Mouse (Mus musculus): ENCODE data around the gene Ccdc24. TPM values are rescaled to one million over a fixed set of nuclear protein-coding genes. Genes with fewer than 3 reads are reported as not detected.
A peak's percentile ranks its signal among the peaks of the same experiment; 100 is the strongest.

The Ccdc24 gene
- polyA plus RNA-seq, 1 experiment from 2014 or later = 1.7 TPM

DNA sequence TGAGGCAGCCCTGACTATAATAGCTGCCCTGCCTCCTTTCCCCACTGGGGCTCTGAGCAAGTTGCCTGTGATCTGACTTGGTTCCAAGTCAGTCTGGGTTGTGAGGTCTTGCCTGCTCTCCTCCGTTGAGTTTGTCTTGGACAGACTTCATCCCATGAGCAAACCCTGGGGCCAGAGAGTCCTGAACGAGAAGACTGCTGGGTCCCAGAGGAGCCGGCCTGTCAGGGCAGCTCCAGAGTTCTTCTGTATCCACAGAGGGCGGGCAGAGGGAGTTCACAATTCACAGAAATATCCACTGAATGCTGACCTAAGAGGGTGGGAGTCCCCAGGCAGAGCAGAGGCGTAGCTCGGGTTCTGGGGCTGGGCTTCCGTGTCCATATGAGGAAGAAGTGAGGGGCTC, 21.5 kb downstream of the Ccdc24 start:
- Histone ChIP-seq H3K27me3 (replicated peaks) (0 out of 2 replicates have a peak, but pooled peaks cover 12% of the 10 kb centered on the region), H3K4me3 (no peak overlapping the region), H3K4me1 (peaks cover 50% of the 10 kb centered on the region), H3K9me3 (replicated peaks) (no peaks in the 10 kb centered on the region), H3K27ac (peak overlapping the region; percentile 33; the same call in 1 of the 2 replicates), H3K9ac (no peak overlapping the region), H3K36me3 (peaks cover 100% of the 10 kb centered on the region), H3K4me2 (no peak overlapping the region)
- no peak for ATAC-seq
- 80% methylated on average over 7 of the region's 7 CpGs for WGBS (ENCODE audit: insufficient replicate concordance)

DNA sequence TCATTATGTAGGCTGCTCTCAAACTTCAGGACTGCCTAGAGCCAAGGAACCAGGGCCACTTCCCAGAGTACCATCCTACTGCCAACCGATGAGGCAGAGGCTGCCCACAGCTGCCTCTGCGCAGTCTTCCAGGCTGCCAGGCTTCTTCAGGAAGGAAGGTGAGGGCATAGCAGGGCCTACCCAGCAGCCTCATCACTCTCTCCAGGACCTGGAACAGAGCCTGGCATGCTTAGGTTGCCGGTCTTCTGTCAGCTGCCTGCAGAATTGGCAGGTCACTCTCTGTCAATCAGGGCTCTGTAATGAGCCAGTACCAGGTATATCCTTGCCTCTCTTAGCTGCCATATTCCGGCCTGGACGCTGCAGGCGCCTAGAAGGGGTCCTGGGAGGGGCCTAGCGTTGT, 22.2 kb downstream of the Ccdc24 start:
- H3K4me1 ChIP-seq = peaks cover 50% of the 10 kb centered on the region
- H3K9ac ChIP-seq = no peak overlapping the region
- no peak for ATAC-seq
- H3K4me3 ChIP-seq = no peak overlapping the region
- H3K36me3 ChIP-seq = peaks cover 100% of the 10 kb centered on the region
- 0 out of 2 replicates have a peak overlapping the region, but pooled peaks have one; percentile 15 for H3K27ac ChIP-seq
- no peak overlapping the region for H3K4me2 ChIP-seq
- 87% methylated on average over 7 of the region's 7 CpGs for WGBS (ENCODE audit: insufficient replicate concordance)
- H3K9me3 ChIP-seq (replicated peaks) = no peaks in the 10 kb centered on the region
- 0 out of 2 replicates have a peak, but pooled peaks cover 12% of the 10 kb centered on the region for H3K27me3 ChIP-seq (replicated peaks)

DNA sequence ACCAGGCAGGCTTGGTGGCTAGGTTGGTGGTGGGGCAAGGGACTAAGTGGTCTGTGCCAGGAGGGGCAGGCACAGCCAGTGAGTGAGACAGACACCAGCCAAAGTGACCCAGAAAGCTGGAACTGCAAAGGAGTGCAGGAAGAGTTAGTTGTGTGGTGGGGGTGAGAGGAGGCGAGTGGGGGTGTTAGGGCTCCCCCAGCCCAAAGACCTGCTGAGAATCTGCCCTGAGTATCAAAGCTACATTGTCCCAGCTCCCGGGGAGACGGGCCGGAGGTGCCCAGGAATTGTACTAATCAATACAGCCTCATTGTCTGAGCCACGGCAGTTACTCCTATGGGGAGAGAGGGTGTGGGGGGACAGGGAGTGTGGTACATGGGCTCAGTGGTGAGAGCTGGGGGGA, 22.9 kb downstream of the Ccdc24 start:
- Histone ChIP-seq H3K9me3 (replicated peaks) (no peaks in the 10 kb centered on the region), H3K27ac (no peak overlapping the region), H3K4me1 (peaks cover 50% of the 10 kb centered on the region), H3K36me3 (peaks cover 100% of the 10 kb centered on the region), H3K9ac (no peak overlapping the region), H3K27me3 (replicated peaks) (0 out of 2 replicates have a peak, but pooled peaks cover 12% of the 10 kb centered on the region), H3K4me2 (no peak overlapping the region), H3K4me3 (no peak overlapping the region)
- 88% methylated on average over 5 of the region's 5 CpGs for WGBS (ENCODE audit: insufficient replicate concordance)
- ATAC-seq = no peak

DNA sequence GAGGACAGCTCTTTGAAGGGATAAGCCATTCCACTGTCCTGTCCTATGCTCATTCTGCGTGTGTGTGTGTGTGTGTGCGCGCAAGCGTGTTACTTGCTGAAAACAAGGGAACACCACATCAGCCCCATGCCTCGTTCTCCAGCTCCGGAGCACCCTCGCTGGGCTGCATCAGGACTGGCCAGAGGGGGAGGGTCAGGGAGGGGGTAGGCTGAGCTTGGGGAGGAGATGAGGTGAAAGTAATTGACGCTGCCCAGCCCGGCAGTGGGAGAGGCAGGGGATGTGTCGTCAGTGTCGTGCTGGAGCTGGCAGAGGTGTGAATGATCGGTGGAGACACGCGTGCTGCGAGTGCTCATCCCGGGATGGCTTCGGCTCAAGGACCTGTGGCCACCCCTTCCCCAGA, 23.3 kb downstream of the Ccdc24 start:
- H3K27ac ChIP-seq = no peak overlapping the region
- no peak overlapping the region for H3K4me3 ChIP-seq
- WGBS (ENCODE audit: insufficient replicate concordance) = 77% methylated on average over 17 of the region's 17 CpGs
- peaks cover 50% of the 10 kb centered on the region for H3K4me1 ChIP-seq
- no peak overlapping the region for H3K9ac ChIP-seq
- H3K4me2 ChIP-seq = no peak overlapping the region
- H3K36me3 ChIP-seq = peaks cover 100% of the 10 kb centered on the region
- no peak for ATAC-seq
- H3K9me3 ChIP-seq (replicated peaks) = no peaks in the 10 kb centered on the region
- H3K27me3 ChIP-seq (replicated peaks) = 0 out of 2 replicates have a peak, but pooled peaks cover 12% of the 10 kb centered on the region

DNA sequence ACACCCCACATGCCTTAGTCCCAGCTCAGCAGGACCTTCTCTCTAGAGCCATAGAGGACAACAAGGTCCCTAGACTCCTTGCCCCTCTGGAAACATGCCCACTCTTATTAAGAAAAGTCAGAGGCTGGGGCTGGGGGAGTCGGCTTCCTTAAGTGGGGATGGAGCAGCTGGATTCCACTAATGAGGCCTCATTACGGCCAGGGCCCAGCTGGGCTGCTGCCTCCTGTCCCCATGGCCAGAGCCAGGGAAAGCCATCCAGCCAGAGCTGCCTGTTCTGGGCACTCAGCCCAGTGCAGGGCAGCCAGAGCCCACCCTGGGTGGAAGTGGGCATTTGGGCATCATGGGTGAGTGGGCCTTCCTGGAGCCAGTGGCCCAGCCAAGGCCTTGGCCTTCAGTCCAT, 25.3 kb downstream of the Ccdc24 start:
- no peak for ATAC-seq
- Histone ChIP-seq H3K27ac (peak overlapping the region; percentile 48; the same call in 1 of the 2 replicates), H3K4me3 (no peak overlapping the region), H3K27me3 (replicated peaks) (0 out of 2 replicates have a peak, but pooled peaks cover 12% of the 10 kb centered on the region), H3K4me1 (peaks cover 31% of the 10 kb centered on the region), H3K4me2 (no peak overlapping the region), H3K36me3 (peaks cover 100% of the 10 kb centered on the region), H3K9ac (peak overlapping the region; percentile 50; the same call in 1 of the 2 replicates), H3K9me3 (replicated peaks) (no peaks in the 10 kb centered on the region)
- WGBS (ENCODE audit: insufficient replicate concordance) = 85% methylated on average over 2 of the region's 2 CpGs

DNA sequence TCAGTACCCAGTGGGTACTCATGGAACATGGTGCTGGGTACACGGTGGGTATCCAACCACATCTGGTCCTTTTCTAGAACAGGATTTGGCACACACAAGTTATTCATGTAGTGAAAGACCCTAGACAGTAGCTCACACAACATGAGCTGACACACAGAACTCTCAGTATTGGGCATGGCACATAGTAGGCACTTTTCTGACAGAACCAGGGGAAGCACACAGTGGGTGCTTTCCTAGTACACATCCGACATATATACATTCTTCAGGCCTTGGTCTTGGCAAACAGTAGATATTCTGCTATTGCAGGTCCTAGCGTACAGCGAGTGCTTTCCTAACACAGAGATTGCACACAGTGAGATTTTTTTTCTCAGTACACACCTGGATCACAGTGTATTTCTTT, 26.1 kb downstream of the Ccdc24 start:
- 0 out of 2 replicates have a peak, but pooled peaks cover 12% of the 10 kb centered on the region for H3K27me3 ChIP-seq (replicated peaks)
- H3K36me3 ChIP-seq = peaks cover 100% of the 10 kb centered on the region
- peaks cover 31% of the 10 kb centered on the region for H3K4me1 ChIP-seq
- WGBS (ENCODE audit: insufficient replicate concordance) = 93% methylated on average over 4 of the region's 4 CpGs
- H3K4me3 ChIP-seq = no peak overlapping the region
- H3K27ac ChIP-seq = no peak overlapping the region
- H3K9ac ChIP-seq = no peak overlapping the region
- ATAC-seq = no peak
- H3K4me2 ChIP-seq = no peak overlapping the region
- no peaks in the 10 kb centered on the region for H3K9me3 ChIP-seq (replicated peaks)

DNA sequence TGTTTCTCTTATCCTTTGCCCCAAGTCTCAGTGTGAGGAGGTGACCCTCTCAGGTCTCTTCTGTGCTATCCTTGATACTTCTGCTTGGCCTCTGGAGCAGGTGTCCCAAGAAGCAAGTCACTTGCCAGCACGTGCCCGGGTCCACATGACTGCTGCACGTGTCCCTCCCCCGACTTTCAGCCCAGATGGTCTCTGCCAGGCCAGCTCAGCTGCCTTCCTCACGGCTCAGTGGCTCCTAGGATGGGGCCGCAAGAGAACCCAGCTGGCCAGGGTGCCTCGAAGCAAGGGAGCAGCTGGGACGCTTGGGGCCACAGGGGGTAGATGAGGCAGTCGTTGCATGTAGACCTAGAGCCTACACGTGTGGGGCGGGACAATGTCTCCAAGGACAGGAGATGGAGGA, 27.0 kb downstream of the Ccdc24 start:
- peaks cover 40% of the 10 kb centered on the region for H3K4me1 ChIP-seq
- no peak for ATAC-seq

DNA sequence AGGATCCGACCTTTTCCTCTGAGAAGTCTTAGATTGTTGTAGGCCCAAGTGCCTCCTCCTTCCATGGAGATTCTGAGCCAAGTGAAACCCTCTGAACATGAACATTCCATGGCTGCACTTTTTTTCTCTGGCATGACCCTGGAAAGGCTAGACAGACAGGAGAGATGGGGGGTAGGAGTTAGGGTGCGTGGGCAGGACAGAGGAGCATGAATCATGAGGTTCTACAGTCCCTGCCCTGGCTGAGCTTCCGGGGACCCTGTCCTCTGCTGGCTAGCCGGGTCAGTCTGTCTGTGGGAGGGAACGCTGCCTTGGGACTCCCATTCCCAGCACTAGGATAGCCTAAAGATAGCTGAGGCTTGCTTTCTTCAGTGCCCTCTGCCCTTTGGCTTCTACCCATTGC, 27.9 kb downstream of the Ccdc24 start:
- Histone ChIP-seq H3K9ac (no peak overlapping the region), H3K9me3 (replicated peaks) (no peaks in the 10 kb centered on the region), H3K27me3 (replicated peaks) (0 out of 2 replicates have a peak, but pooled peaks cover 5% of the 10 kb centered on the region), H3K36me3 (peaks cover 100% of the 10 kb centered on the region), H3K4me3 (no peak overlapping the region), H3K4me2 (no peak overlapping the region), H3K4me1 (peaks cover 49% of the 10 kb centered on the region), H3K27ac (no peak overlapping the region; the same call in 1 of the 2 replicates)
- no peak for ATAC-seq
- WGBS (ENCODE audit: insufficient replicate concordance) = 87% methylated on average over 5 of the region's 5 CpGs

More for the DNA sequence above, 27.0 kb downstream of the Ccdc24 start:
- no peak overlapping the region for H3K4me3 ChIP-seq
- H3K9ac ChIP-seq = no peak overlapping the region; the same call in 1 of the 2 replicates
- H3K27me3 ChIP-seq (replicated peaks) = 0 out of 2 replicates have a peak, but pooled peaks cover 11% of the 10 kb centered on the region
- no peaks in the 10 kb centered on the region for H3K9me3 ChIP-seq (replicated peaks)
- H3K27ac ChIP-seq = no peak overlapping the region
- H3K4me2 ChIP-seq = no peak overlapping the region
- 88% methylated on average over 11 of the region's 11 CpGs for WGBS (ENCODE audit: insufficient replicate concordance)
- H3K36me3 ChIP-seq = peaks cover 100% of the 10 kb centered on the region

DNA sequence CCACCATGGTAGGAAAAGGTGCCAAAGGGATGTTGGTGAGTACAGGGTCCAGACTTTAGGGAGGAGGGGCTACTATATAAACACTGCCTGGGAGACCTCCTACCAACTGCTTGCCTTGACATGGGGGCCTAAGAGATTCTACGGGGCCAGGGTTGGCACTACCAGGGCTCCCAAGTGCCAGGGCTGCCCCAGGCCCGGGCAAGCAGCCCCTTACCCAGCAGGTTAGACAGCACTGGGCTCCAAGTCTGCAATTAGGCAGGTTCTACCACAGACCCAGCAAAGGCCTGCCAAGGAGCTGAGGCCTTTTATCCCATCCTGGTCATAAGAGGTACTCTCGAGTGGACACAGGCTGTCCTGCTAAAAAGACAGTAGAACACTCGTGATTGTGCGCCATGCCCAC, 29.3 kb downstream of the Ccdc24 start:
- ATAC-seq = no peak
- Histone ChIP-seq H3K36me3 (peaks cover 100% of the 10 kb centered on the region), H3K27me3 (replicated peaks) (no peaks in the 10 kb centered on the region), H3K9me3 (replicated peaks) (no peaks in the 10 kb centered on the region), H3K4me1 (peaks cover 54% of the 10 kb centered on the region), H3K4me2 (no peak overlapping the region), H3K27ac (no peak overlapping the region), H3K9ac (no peak overlapping the region), H3K4me3 (no peak overlapping the region)
- whole genome bisulfite sequencing (ENCODE audit: insufficient replicate concordance) = 90% methylated on average over 5 of the region's 5 CpGs

DNA sequence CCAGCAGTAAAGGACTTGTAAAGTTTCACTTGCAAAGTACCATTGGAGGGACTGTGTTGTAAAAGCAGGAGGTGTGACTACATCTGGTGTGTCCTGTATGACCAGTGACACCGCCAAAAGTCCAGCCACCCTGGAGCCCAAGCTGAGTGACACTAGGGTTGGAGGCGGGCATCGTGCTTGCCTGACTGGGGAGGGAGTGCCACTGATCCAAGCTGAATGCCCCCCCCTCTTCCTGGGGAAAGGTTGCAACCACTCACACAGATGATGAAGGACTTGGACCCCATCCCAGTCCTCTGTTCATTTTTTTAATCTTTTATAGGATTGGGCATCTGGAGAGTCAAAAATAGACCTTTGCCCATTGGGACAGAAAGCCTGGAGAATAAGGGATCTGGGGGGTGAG, 30.8 kb downstream of the Ccdc24 start:
- no peak overlapping the region for H3K4me3 ChIP-seq
- H3K27ac ChIP-seq = peak overlapping the region; percentile 36; the same call in 1 of the 2 replicates
- H3K4me1 ChIP-seq = peaks cover 55% of the 10 kb centered on the region
- ATAC-seq = no peak
- H3K27me3 ChIP-seq (replicated peaks) = no peaks in the 10 kb centered on the region
- peaks cover 99% of the 10 kb centered on the region for H3K36me3 ChIP-seq
- no peak overlapping the region for H3K9ac ChIP-seq
- no peaks in the 10 kb centered on the region for H3K9me3 ChIP-seq (replicated peaks)
- 81% methylated on average over 3 of the region's 3 CpGs for WGBS (ENCODE audit: insufficient replicate concordance)
- no peak overlapping the region for H3K4me2 ChIP-seq

DNA sequence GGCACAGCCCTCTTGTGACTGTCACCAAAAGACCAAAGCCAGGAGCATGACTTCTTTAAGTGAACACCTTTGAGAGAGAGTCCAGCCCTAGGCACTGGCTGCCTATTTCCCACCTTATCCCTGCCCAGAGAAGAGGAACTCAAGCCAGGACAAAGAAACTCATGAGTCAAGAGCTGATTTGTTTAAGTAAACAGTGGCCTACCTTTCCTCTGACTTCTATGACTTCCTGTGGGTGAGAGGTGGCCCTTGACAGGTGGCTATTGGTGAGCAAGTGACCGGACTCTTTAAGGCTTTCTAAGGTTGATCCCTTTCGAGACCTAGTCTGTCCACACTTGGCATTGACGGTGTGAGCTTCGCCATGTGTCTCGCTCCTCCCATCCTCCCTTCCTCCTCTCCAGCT, 31.5 kb downstream of the Ccdc24 start:
- peaks cover 91% of the 10 kb centered on the region for H3K36me3 ChIP-seq
- no peak overlapping the region for H3K4me2 ChIP-seq
- 0 out of 2 replicates have a peak overlapping the region, but pooled peaks have one; percentile 10 for H3K9ac ChIP-seq
- WGBS (ENCODE audit: insufficient replicate concordance) = 94% methylated on average over 5 of the region's 5 CpGs
- peaks cover 52% of the 10 kb centered on the region for H3K4me1 ChIP-seq
- H3K27me3 ChIP-seq (replicated peaks) = no peaks in the 10 kb centered on the region
- ATAC-seq = no peak
- H3K9me3 ChIP-seq (replicated peaks) = no peaks in the 10 kb centered on the region
- no peak overlapping the region for H3K4me3 ChIP-seq
- H3K27ac ChIP-seq = 0 out of 2 replicates have a peak overlapping the region, but pooled peaks have one; percentile 45

DNA sequence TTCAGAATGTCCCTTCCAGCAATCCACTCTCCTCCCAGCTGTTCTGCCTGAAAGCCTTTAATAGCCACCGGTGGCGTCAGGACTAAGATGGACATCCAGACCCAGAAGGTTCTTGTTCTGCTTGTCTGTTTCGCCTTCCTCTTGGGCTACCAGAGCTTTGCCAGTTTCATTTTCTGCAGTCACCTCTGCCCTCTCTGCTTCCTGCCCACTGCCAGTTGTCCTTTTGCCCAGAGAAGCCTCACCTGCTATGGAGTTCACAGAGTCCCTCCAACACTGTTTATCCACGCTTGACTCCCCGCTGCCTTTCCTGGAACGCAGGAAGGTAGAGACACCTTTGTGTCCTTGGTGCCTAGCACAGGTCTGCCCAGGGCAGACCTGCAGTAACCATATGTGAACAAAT, 33.0 kb downstream of the Ccdc24 start:
- Histone ChIP-seq H3K27me3 (replicated peaks) (no peaks in the 10 kb centered on the region), H3K27ac (peak overlapping the region; percentile 66), H3K4me3 (no peak overlapping the region), H3K9me3 (replicated peaks) (no peaks in the 10 kb centered on the region), H3K4me1 (peaks cover 57% of the 10 kb centered on the region), H3K4me2 (peak overlapping the region; percentile 93), H3K36me3 (peaks cover 77% of the 10 kb centered on the region), H3K9ac (peak overlapping the region; percentile 44; the same call in 1 of the 2 replicates)
- WGBS (ENCODE audit: insufficient replicate concordance) = 84% methylated on average over 6 of the region's 6 CpGs
- no peak for ATAC-seq

DNA sequence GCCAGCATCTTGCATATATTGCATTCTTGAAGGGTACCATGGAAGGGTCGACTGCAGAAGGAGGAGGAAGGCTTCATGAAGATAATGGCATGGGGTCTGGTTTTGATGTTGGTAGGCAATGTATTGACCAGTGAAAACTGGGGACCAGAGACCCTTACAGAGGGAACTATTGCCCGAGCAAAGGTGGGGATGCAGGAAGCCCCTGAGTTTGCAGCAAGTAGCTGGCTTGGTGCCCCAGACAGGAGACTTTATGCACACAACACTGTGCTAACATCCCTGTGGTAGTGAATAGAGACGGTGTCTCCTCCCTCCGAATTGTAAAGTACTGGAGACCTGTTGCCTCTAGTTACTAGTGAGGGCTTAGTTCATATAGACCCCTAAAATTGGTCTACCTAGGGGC, 35.1 kb downstream of the Ccdc24 start:
- ATAC-seq = no peak
- WGBS (ENCODE audit: insufficient replicate concordance) = 59% methylated on average over 4 of the region's 4 CpGs

More for the DNA sequence above, 35.1 kb downstream of the Ccdc24 start:
- H3K9ac ChIP-seq = peak overlapping the region; percentile 97
- H3K4me1 ChIP-seq = peaks cover 78% of the 10 kb centered on the region
- peaks cover 56% of the 10 kb centered on the region for H3K36me3 ChIP-seq
- H3K9me3 ChIP-seq (replicated peaks) = no peaks in the 10 kb centered on the region
- H3K4me3 ChIP-seq = peak overlapping the region; percentile 93
- H3K4me2 ChIP-seq = peak overlapping the region; percentile 93
- H3K27me3 ChIP-seq (replicated peaks) = no peaks in the 10 kb centered on the region
- peak overlapping the region; percentile 98 for H3K27ac ChIP-seq

Measured in liver, embryonic 12.5 days (tissue).